ENCODE assay signal across 9 mouse cellular contexts in the genomic region with DNA sequence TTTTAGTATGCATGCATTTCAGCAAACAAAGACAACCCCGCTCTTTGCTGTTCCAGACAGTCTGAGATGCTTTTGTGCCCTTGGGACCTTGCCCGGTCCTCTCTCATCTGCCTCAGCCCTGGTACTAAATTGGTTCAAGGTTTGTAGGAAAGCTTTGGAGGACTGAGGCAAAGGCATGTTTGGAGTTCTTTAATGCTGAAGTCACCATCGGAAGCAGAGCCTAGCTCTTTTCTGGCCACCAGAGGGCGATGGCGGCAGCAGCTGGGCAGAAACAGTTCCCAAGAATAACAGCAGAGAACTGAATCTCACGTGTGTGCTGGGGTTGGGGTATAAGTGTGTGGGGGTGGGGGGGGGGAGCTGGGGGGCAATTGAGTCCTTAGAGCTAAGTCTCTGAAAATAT. TPM values are rescaled to one million over a fixed set of nuclear protein-coding genes. Genes with fewer than 3 reads are reported as not detected.
DNase-seq lines count a peak whose midpoint lies in the region; ATAC-seq and TF ChIP-seq lines count a peak whose summit lies in the region.
"Had no signal": no experiment of that assay in that cellular context is flagged by ENCODE, and none has a peak within 500 bp of the region (broad histone marks: within the 10 kb centered on the region; RNA-seq: fewer than 3 reads in every experiment).

No protein-coding gene starts in this region.

- peak; percentile 75; the same call in 1 of the 2 replicates for TF ChIP-seq CTCF in spleen, adult 2 months (IDR thresholded peaks at IDR 0.05; ENCODE audit: extremely low read depth, insufficient read depth, insufficient read length, insufficient replicate concordance)
- peak; percentile 86 for TF ChIP-seq CTCF in kidney, postnatal 0 days (IDR thresholded peaks at IDR 0.05; ENCODE audit: low read depth)
- peak; percentile 69; the same call in 1 of the 2 replicates for TF ChIP-seq CTCF in small intestine, adult 2 months (IDR thresholded peaks at IDR 0.05; ENCODE audit: extremely low read depth, insufficient read length, insufficient replicate concordance, low read depth, low read length)

- no peaks in the 10 kb centered on the region for H3K4me1 ChIP-seq in spleen, adult 2 months (ENCODE audit: control insufficient read depth, insufficient read depth, insufficient read length)
- H3K4me1 ChIP-seq in kidney, postnatal 0 days (replicated peaks; ENCODE audit: insufficient read depth, low read length): peaks cover 20% of the 10 kb centered on the region; the same call in 1 of the 2 replicates
- H3K4me1 ChIP-seq in small intestine, adult 2 months (ENCODE audit: control insufficient read depth, insufficient read depth, insufficient read length, low read length): no peaks in the 10 kb centered on the region

- no peaks in the 10 kb centered on the region for H3K36me3 ChIP-seq in spleen, adult 2 months (ENCODE audit: control insufficient read depth, insufficient read depth, low read length)
- H3K36me3 ChIP-seq in kidney, postnatal 0 days (ENCODE audit: insufficient read depth, low read length): no peaks in the 10 kb centered on the region
- no peaks in the 10 kb centered on the region for H3K36me3 ChIP-seq in small intestine, adult 2 months (ENCODE audit: control insufficient read depth, insufficient read depth, low read length)

- TF ChIP-seq POLR2A in spleen, adult 2 months (IDR thresholded peaks at IDR 0.05; ENCODE audit: low read depth, low read length): no peak
- no peak for TF ChIP-seq POLR2A in small intestine, adult 2 months (IDR thresholded peaks at IDR 0.05; ENCODE audit: low read depth, low read length)

- H3K4me2 ChIP-seq in kidney, postnatal 0 days (ENCODE audit: low read length): no peak overlapping the region

- peaks cover 9% of the 10 kb centered on the region for H3K27me3 ChIP-seq in spleen, adult 2 months (ENCODE audit: control insufficient read depth, insufficient read depth, low read length)
- 0 out of 2 replicates have a peak, but pooled peaks cover 15% of the 10 kb centered on the region for H3K27me3 ChIP-seq in kidney, postnatal 0 days (ENCODE audit: insufficient read depth, low read length)
- peaks cover 10% of the 10 kb centered on the region; the same call in 1 of the 2 replicates for H3K27me3 ChIP-seq in small intestine, adult 2 months (ENCODE audit: control insufficient read depth, insufficient read depth, low read length)

- no peak overlapping the region for H3K27ac ChIP-seq in spleen, adult 2 months (ENCODE audit: insufficient read depth, low read length)
- H3K27ac ChIP-seq in kidney, postnatal 0 days: no peak overlapping the region
- no peak overlapping the region for H3K27ac ChIP-seq in small intestine, adult 2 months (ENCODE audit: insufficient read depth, low read depth, low read length)

- 0 out of 2 replicates have a peak, but pooled peaks have one; percentile 48 for ATAC-seq in frontal cortex, adult (ENCODE audit: low TSS enrichment)
- ATAC-seq in kidney, postnatal 0 days (replicated peaks; ENCODE audit: low FRiP score, low read depth): no peak
- ATAC-seq in erythroblast, adult 5-6 weeks (replicated peaks; ENCODE audit: low FRiP score, poor library complexity, severe bottlenecking): no peak

- H3K4me3 ChIP-seq in spleen, adult 2 months (ENCODE audit: extremely low read depth, insufficient read depth, insufficient read length): no peak overlapping the region
- no peak overlapping the region for H3K4me3 ChIP-seq in kidney, postnatal 0 days (replicated peaks; ENCODE audit: low read depth, low read length)
- H3K4me3 ChIP-seq in small intestine, adult 2 months (ENCODE audit: low read depth, low read length): no peak overlapping the region

- no peak overlapping the region for H3K9ac ChIP-seq in kidney, postnatal 0 days (ENCODE audit: low read depth, low read length)

- H3K9me3 ChIP-seq in kidney, postnatal 0 days (replicated peaks; ENCODE audit: low read length): no peaks in the 10 kb centered on the region

- peak; percentile 2 to 40 for DNase-seq in spleen, adult 2 months (ENCODE audit: low read depth in 1 of 2, low spot score in 2 of 2)
- DNase-seq in spleen, adult 12 weeks (ENCODE audit: low spot score): no peak
- DNase-seq in cerebellum, adult 18-20 months: peak; percentile 77 to 86
- DNase-seq in kidney, postnatal 0 days (ENCODE audit: low spot score): peak; percentile 88
- DNase-seq in lung, adult 18-20 months: peak; percentile 61 to 71

- 23% methylated on average over 6 of the region's 6 CpGs for WGBS in spleen, adult 2 months
- 17% methylated on average over 6 of the region's 6 CpGs for WGBS in kidney, postnatal 0 days
- WGBS in small intestine, adult 2 months: 14% methylated on average over 6 of the region's 6 CpGs

RNA-seq across cellular contexts. Expression of gene Slit3, which starts 1.7 kb away (rescaled TPM):
- 6.6 and 9.5 TPM in 2 replicates for polyA plus RNA-seq in spleen, adult 2 months (2012; rRNA removed)
- polyA plus RNA-seq in kidney, postnatal 0 days (2015; fragmentation: Nextera tagmentation; extraction: Ambion mirVana): 6.6 and 6.7 TPM in 2 replicates
- 6.6 and 7.8 TPM in 2 replicates for polyA plus RNA-seq in small intestine, adult 2 months (2012; rRNA removed)
- not detected in 2 replicates for total RNA-seq in erythroblast, adult 5-6 weeks (2015; ENCODE audit: low replicate concordance)
- total RNA-seq in erythroblast, adult 5-6 weeks (2017; ENCODE audit: low replicate concordance): 0.14 TPM in 1 of 2 replicates, not detected in the other
- total RNA-seq: hematopoietic stem cell, adult 5-6 weeks had no signal
